ENCODE assay signal across 8 mouse cellular contexts in genomic region chr14:14345113-14345871, GRCm38 (mm10). TPM values are rescaled to one million over a fixed set of nuclear protein-coding genes. Genes with fewer than 3 reads are reported as not detected.
DNase-seq lines count a peak whose midpoint lies in the region; ATAC-seq lines count a peak whose summit lies in the region.

No protein-coding gene starts in this region.

- peak; percentile 60 for ATAC-seq in megakaryocyte progenitor cell, adult 5-6 weeks (replicated peaks; ENCODE audit: poor library complexity)

- intact Hi-C loops in left cerebral cortex, postnatal 10 days (cut with DNase I) = loop anchor here (10.0 kb wide), 1 partner anchor 360 kb away; the partner anchor contains the start of gene Slc4a7

- DNase-seq in adrenal gland, adult (ENCODE audit: inconsistent age in 2 of 2, low spot score in 1 of 2) = peak; percentile 92 to 96
- peak; percentile 92 for DNase-seq in embryo, embryonic 10.5 days (ENCODE audit: low spot score)
- DNase-seq in gastrocnemius, postnatal 10 days = peak; percentile 94
- peak; percentile 96 for DNase-seq in induced T-regulatory cell, adult 2 months (ENCODE audit: low read depth)
- DNase-seq in left cerebral cortex, postnatal 10 days (ENCODE audit: extremely low spot score in 1 of 2, low spot score in 2 of 2) = peak; percentile 79 to 97
- DNase-seq in right cerebral cortex, postnatal 10 days (ENCODE audit: low spot score in 2 of 2) = peak; percentile 91 to 92
- DNase-seq in urinary bladder, postnatal 25 days (ENCODE audit: low spot score) = peak; percentile 93

RNA-seq across cellular contexts. Expression of gene Il3ra, which starts 0.8 kb away (rescaled TPM):
- total RNA-seq in gastrocnemius, postnatal 10 days (2021) = 1 to 10 TPM; 3.5 to 5.7 TPM
- total RNA-seq in left cerebral cortex, postnatal 10 days (2021) = 1 to 10 TPM; 3.4 TPM
- 8.1 and 9.0 TPM in 2 replicates for total RNA-seq in megakaryocyte progenitor cell, adult 5-6 weeks (2015)
- 28.2 and 48.3 TPM in 2 replicates for total RNA-seq in megakaryocyte progenitor cell, adult 5-6 weeks (2017)

RNA-seq across cellular contexts. Expression of gene Olfr31, which starts 22.7 kb away (rescaled TPM):
- not detected for total RNA-seq in gastrocnemius, postnatal 10 days (2021)
- total RNA-seq in left cerebral cortex, postnatal 10 days (2021) = not detected
- not detected in 2 replicates for total RNA-seq in megakaryocyte progenitor cell, adult 5-6 weeks (2015)
- not detected in 2 replicates for total RNA-seq in megakaryocyte progenitor cell, adult 5-6 weeks (2017)

RNA-seq across cellular contexts. Expression of gene Olfr721-ps1, which starts 55.8 kb away (rescaled TPM):
- not detected for total RNA-seq in gastrocnemius, postnatal 10 days (2021)
- total RNA-seq in left cerebral cortex, postnatal 10 days (2021) = not detected
- total RNA-seq in megakaryocyte progenitor cell, adult 5-6 weeks (2015) = not detected in 2 replicates
- not detected in 2 replicates for total RNA-seq in megakaryocyte progenitor cell, adult 5-6 weeks (2017)

Comparison
In these comparisons a context has a peak if more than half of its experiments do, and no peak if none do; other contexts are left out.
1. Peak in every context shown above with its lines: DNase-seq and ATAC-seq.